Mouse (Mus musculus): ENCODE results near the gene Itpr2. TPM values are rescaled to one million over a fixed set of nuclear protein-coding genes. Genes with fewer than 3 reads are reported as not detected.

The Itpr2 gene
- total RNA-seq, 4 experiments from 2014 or later: 40.3 to 45.9 (median 42.7) TPM

DNA sequence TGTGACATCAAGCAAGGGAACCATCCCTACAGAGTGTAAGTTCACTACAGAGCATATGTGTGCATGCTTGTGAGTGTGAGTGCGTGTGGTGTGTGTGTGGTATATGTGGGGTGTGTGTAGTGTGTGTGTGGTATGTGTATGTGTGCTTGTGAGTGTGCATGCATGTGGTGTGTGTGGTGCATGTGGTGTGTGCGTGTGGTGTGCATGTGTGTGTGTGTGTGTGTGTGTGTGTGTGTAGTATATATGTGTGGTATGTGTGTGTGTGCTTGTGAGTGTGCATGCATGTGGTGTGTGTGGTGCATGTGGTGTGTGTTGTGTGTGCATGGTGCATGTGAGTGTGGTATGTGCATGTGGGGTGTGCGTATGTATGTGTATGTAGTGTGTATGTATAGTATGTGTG, 289.7 kb downstream of the Itpr2 start:
- no peak for DNase-seq

DNA sequence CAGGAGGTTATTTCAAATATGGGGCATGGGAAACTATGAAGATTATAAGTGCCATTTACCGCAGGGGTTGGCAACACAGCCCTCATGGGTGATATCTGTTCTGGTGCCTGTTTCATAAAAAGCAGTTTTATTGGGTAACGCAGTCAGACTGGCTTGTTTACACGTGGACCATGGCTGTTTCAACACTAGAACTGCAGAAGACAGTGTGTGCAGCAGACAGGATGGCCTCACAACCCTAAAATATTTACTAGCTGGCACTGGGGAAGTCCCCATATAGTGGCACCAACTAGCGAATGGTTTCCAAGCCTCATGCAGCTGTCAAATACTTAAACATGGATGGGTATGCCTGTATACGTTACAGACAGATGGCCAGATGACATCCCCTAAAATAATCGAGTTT, 290.8 kb downstream of the Itpr2 start:
- no peak for DNase-seq

DNA sequence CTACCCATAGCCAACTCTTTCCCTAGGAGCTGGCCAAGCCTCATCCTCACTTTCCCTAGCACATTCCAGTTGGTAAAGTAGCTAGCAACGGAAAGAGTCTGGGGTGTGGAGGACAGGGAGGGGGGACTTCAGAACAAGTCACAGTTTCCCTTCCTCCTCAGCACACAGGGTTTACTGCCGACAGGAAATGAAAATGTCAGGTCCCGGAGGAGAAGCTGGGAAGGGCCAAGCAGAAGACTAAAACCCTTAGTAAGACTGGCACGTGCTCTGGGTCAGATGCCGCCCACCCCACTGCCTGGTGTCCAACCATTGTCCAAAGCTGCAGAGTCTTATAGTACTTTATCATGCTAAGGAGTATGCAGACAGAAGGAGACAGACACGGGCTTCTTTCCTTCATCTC, 293.0 kb downstream of the Itpr2 start:
- no peak for DNase-seq

- no peak for DNase-seq
Measured at GRCm38 (mm10) chr6:146207204-146207959, 294.6 kb downstream of the Itpr2 start.

DNA sequence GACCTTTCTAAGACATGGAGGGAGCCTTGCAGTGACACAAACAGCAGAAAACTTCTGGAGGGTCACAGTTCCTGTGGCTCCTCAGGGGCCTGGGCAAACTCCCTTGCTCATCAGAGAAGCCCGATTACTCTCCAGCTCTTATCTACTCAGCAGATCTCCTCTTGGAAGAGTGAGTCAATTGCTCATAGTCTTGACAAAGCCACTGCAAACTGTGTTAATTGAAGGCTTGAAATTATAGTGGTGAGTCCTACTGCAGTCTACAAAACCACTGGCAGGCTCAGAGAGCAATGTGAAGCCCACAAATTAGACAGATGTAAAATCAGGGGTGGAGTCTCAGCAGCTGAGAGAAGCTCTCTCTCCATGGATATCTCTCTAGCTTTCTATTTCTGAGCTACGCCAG, 296.9 kb downstream of the Itpr2 start:
- DNase-seq: no peak

DNA sequence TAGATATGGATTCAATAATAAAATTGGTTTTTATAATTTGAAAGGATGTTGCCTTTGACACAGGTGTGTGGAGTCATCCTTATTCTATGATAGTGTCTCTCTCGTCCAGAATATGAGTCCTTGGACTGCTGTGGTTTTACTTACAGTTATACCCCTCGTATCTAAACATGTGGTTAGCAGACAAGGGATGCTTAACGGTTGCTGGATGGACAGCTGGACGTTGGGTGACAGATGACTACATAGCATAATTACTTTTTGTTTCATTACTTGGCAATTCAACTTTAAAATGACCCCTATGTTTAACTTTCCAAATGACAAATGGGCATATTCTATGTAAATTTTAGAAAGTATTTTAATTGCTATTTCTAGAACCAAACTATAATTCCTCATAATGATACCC, 297.6 kb downstream of the Itpr2 start:
- no peak for DNase-seq

GRCm38 (mm10) chr6:146197868-146198379, 304.1 kb downstream of the Itpr2 start:
- DNase-seq: no peak

DNA sequence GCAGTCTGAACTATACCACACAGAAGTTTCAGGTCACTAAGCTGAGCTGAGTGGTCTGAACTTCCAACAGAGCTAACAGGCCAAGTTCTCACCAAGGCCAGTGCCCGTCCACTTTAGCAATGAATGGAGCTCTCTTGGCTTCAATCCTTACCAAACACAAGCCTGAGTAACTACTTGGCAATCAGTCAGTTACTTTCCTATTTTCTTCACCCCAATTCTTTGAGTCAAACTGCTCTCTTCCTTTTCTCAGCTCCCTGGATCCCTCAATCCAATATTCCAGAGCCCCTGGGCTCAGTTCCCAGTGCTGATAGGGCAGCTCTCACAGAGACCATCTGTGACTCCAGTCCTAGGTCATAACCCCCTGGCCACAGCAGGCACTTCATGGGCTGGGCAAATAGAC, 305.3 kb downstream of the Itpr2 start:
- no peak for DNase-seq

- peak; percentile 73 for DNase-seq
Measured at GRCm38 (mm10) chr6:146195854-146196457, 306.1 kb downstream of the Itpr2 start.

GRCm38 (mm10) chr6:146191931-146192330, 310.1 kb downstream of the Itpr2 start:
- DNase-seq: no peak

- no peak for DNase-seq
Measured at GRCm38 (mm10) chr6:146190006-146190405, 312.0 kb downstream of the Itpr2 start.

GRCm38 (mm10) chr6:146185532-146185931, 316.5 kb downstream of the Itpr2 start:
- no peak for DNase-seq

DNA sequence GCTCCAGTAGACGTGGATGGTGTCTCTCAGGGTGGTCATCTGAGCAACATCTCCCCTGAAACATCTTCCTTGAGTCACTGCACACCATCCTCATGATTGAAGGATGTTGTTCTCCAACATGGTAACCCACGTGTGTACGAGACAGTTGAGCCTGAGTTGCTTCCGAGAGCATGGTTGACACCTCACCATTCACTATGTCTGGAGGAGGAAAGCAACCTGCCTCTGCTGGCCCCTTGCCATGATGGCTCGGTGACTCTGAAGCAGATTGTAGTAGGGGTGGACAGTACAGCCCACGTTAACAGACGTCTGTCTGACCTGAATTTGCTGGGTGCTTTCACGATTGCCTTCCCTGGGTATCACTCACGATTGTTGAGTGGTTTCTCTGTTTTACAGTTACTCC, 317.3 kb downstream of the Itpr2 start:
- DNase-seq: no peak

DNA sequence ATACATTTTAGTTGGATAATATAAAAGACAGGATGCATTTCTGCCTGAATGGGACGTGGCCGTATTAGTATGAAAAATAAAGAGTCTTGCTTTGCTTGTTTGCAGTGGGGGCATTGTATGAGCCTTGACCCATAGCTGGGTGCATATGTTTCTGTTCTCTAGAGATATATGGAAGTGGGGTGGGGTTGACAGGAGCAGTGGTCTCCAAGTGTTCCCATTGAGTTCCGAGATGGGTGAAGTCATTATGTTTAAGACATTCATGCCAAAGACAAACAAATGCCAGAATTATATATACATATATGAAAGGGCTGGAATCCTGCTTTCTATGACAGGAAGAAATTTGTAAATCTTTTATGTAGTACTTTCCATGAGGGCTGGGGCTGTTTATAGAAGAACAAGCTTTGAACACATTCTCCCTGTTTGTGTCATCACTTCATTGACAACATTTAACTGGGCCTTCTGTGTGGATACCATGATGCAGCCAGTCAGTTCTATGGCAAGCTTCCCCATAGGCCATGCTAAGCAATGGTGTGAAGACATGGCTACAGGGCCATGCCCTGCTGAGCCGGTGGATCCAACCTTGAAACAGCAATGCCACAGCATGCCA, 327.3 kb downstream of the Itpr2 start:
- DNase-seq: no peak

DNA sequence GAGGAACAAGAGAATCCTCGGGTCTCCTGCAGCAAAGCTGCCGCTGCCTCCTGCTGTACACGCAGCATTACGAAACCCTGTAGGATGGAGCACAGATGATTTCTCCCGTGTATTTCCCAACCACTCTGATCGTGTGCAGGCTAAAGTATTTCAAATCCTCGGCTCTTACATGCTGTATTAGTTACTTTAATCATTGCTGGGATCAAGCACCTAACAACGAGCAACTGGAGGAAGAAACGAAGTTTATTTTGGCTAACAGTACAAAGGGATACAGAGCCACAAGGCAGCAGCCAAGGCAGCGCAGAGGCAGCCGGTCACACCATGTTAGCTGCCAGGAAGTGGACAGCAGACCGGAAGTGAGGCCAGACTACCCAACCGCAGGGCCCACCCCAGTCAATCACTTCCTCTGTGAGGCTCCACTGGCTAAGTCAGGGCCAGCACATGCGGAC, 331.4 kb downstream of the Itpr2 start:
- DNase-seq: no peak

DNA sequence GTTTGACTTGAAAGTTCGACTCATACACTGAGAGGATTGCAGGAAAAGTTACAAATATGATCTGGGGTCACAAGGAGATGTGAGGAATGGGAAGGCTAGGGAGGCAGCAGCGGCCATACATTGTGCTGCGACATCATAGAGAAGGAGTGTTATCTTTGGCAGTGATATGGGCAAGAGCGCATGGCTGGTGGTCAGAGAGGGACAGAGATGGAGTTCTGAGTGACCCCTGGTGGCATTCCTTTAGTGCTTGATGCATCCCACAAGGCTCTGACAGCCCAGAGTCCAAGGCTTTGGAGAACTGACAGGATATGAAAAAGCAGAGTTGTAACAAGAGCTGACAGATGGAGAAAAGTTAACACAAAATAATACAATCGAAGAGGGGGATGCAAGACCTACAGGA, 334.8 kb downstream of the Itpr2 start:
- no peak for DNase-seq

DNA sequence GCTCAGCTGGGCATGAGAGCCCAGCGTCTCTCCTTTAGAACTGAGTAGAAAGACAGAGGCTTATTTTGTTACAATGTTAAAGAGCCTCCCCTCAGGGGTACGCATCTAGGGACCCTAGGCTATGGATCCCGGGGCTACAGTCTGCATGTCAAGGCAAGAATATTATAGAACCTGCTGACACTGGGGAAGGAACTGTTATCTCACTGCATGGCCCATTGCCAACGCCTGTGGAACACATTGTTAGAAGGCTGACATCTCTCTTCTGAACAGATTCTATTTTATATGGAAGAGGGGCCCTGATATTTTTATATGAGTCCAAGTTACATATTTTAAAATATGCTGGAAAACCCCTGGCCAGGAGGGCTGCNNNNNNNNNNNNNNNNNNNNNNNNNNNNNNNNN, 342.4 kb downstream of the Itpr2 start:
- DNase-seq: no peak

GRCm38 (mm10) chr6:146158717-146159116, 343.3 kb downstream of the Itpr2 start:
- no peak for DNase-seq

DNA sequence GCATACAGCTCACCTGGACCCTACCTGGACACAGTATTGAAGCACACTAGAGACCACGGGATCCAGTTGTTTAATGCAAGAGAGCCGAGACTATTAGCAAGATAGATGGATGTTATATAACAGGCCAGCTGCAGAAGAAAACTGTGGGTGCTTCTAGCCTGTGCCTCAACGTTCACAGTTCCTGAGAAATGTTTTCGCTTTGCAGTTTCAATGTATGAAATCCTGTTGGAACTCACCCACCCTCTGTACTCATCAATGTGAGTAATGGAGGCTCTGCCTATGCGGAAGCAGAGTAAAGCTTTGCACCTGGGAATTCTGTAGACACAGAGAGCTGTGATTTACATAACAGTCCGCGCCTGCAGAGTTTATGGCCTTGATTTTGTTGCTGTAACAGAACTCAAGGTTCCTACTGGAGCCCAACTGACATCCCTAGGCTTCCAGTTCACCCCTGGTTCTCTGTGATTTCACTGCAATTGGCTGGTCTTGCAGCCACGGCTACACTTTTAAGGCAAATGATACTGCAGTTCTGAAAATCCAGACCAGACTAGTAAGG, 344.0 kb downstream of the Itpr2 start:
- DNase-seq: peak; percentile 18

- no peak for DNase-seq
Measured at GRCm38 (mm10) chr6:146157099-146157498, 344.9 kb downstream of the Itpr2 start.

DNA sequence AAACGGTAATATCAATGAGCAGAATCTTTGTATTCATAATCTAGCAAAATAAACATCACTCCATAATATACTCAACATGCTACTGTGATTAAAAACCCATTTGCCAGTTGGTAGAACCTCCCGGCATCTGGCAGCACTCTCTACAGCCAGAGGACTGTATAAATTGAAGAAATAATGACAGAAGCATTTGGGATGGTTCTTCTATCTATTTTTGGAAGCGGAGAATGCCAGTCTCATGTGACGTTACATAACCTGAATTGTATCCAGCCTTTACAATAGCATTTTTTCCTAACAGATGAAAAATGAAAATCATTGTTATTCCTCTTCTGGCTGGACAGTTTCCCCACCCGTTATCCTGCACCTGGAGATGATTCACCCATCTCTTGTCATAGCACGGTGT, 345.5 kb downstream of the Itpr2 start:
- DNase-seq: no peak

DNA sequence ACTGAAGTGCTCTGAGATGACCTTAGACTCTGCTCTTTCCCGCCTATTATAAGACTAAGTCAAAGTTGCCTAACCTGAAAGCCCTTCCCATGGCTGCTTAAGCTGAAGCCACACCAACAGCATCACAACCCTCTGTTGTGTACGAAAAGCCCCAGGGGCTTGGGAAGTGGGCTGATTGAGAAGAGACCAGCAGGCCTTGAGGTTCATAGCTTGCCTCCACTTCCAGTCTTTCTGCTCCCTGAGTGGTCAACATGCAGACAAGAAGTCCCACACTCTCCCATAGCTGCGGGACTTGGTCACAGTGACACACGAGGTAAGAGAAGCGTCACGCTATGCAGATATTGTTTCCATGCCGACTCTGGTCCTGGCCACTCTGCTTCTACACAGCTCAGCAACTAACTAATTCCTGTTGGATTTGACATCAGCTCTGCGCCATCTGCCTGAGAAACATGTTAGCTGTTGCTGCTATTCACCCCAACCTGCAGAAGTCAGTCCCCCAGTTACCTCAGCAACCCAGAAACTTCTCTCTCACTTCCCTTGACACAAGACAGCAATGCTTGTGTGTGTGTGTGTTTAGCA, 346.8 kb downstream of the Itpr2 start:
- DNase-seq: no peak

DNA sequence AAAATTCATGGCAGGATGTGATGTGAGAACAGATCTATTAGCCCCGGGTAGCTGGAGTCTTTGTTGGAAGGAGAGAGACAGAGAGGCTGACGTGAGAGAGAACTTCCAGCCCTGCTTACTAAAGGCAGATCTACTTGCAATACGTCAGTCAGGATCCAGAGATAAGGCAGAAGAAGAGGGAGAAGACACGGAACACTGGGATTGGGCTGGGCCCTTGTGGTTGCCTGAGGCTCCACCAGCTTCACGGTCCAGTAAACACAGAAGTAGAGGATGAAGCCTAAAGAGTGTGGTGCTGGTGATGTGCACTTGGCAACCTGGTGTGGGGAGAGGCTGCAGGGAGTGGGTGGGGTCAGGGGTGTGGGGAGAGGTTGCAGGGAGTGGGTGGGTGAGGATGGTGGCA, 349.2 kb downstream of the Itpr2 start:
- no peak for DNase-seq

Data from adrenal gland, adult 8-10 months (tissue).